8 mouse cellular contexts compared by ENCODE assay signal in genomic region chr12:80063402-80064150, GRCm38 (mm10). TPM values are rescaled to one million over a fixed set of nuclear protein-coding genes. Genes with fewer than 3 reads are reported as not detected.
DNase-seq lines count a peak whose midpoint lies in the region; ATAC-seq lines count a peak whose summit lies in the region.

No protein-coding gene starts in this region.

- no peak overlapping the region for H3K4me2 ChIP-seq in heart, embryonic 16.5 days (ENCODE audit: low read depth, low read length)
- no peak overlapping the region for H3K4me2 ChIP-seq in forebrain, embryonic 15.5 days (replicated peaks)

- peaks cover 45% of the 10 kb centered on the region for H3K4me1 ChIP-seq in heart, embryonic 16.5 days (ENCODE audit: control insufficient read depth, insufficient read depth, low read length)
- peaks cover 44% of the 10 kb centered on the region for H3K4me1 ChIP-seq in forebrain, embryonic 15.5 days

- H3K9ac ChIP-seq in heart, embryonic 16.5 days (ENCODE audit: low read length): peak overlapping the region; percentile 14; the same call in 1 of the 2 replicates
- no peak overlapping the region for H3K9ac ChIP-seq in forebrain, embryonic 15.5 days (replicated peaks)

- H3K9me3 ChIP-seq in heart, embryonic 16.5 days (replicated peaks; ENCODE audit: control insufficient read depth, low read length): no peaks in the 10 kb centered on the region
- no peaks in the 10 kb centered on the region for H3K9me3 ChIP-seq in forebrain, embryonic 15.5 days

- H3K27ac ChIP-seq in heart, embryonic 16.5 days (ENCODE audit: low read length): peak overlapping the region; percentile 45
- peak overlapping the region; percentile 92 for H3K27ac ChIP-seq in forebrain, embryonic 15.5 days (replicated peaks)

- H3K27me3 ChIP-seq in heart, embryonic 16.5 days (ENCODE audit: control insufficient read depth, insufficient read depth, low read length): no peaks in the 10 kb centered on the region
- H3K27me3 ChIP-seq in forebrain, embryonic 15.5 days: no peaks in the 10 kb centered on the region

- ATAC-seq in heart, embryonic 16.5 days (replicated peaks; ENCODE audit: extremely low read depth, insufficient read depth, low FRiP score): no peak
- ATAC-seq in forebrain, embryonic 15.5 days (replicated peaks): no peak
- ATAC-seq in megakaryocyte, adult 5-6 weeks (ENCODE audit: poor library complexity, severe bottlenecking): peak; percentile 54

- 50% methylated on average over 7 of the region's 7 CpGs for WGBS in heart, embryonic 16.5 days
- 14% methylated on average over 7 of the region's 7 CpGs for WGBS in forebrain, embryonic 15.5 days

- no peaks in the 10 kb centered on the region for H3K36me3 ChIP-seq in heart, embryonic 16.5 days (ENCODE audit: control insufficient read depth, insufficient read depth)
- no peaks in the 10 kb centered on the region for H3K36me3 ChIP-seq in forebrain, embryonic 15.5 days

- intact Hi-C loops in heart, postnatal 25 days (cut with DNase I): loop anchor here (5.0 kb wide), 1 partner anchor 44 kb away; no protein-coding TSS in a partner anchor

- no peak for DNase-seq in heart, postnatal 25 days (ENCODE audit: low spot score)
- DNase-seq in adipocyte (ENCODE audit: low spot score): peak; percentile 40
- no peak for DNase-seq in right cerebral cortex, adult 18-20 months
- no peak for DNase-seq in embryo, embryonic 9.5 days (ENCODE audit: extremely low spot score)
- DNase-seq in T-cell, adult 2 months (ENCODE audit: low spot score): no peak

- H3K4me3 ChIP-seq in heart, embryonic 16.5 days (ENCODE audit: low read length): no peak overlapping the region
- H3K4me3 ChIP-seq in forebrain, embryonic 15.5 days: no peak overlapping the region

RNA-seq across cellular contexts. Expression of gene Zfp36l1, which starts 49.2 kb away (rescaled TPM):
- polyA plus RNA-seq in heart, embryonic 16.5 days (2015; fragmentation: Nextera tagmentation; extraction: Ambion mirVana): 85.5 and 90.1 TPM in 2 replicates
- total RNA-seq in heart, postnatal 25 days (2021): 100 to 1,000 TPM in 1 of 2 experiments, 10 to 100 TPM in 1; 96.9 to 110 TPM
- 28.2 and 35.3 TPM in 2 replicates for polyA plus RNA-seq in forebrain, embryonic 15.5 days (2015; fragmentation: Nextera tagmentation; extraction: Ambion mirVana)
- total RNA-seq in megakaryocyte, adult 5-6 weeks (2015): 15.6 and 21.0 TPM in 2 replicates
- 3.8 and 5.4 TPM in 2 replicates for total RNA-seq in megakaryocyte, adult 5-6 weeks (2017)

Comparison
In these comparisons a context has a peak if more than half of its experiments do, and no peak if none do; other contexts are left out.
1. RNA of gene Zfp36l1, which starts 49.2 kb away (total RNA-seq): 96.9 to 110 TPM in heart, postnatal 25 days; 3.8 to 21.0 TPM in megakaryocyte, adult 5-6 weeks; every median in the first group is over 4 times any median in the second.